In genomic region chr6:17066211-17066940, GRCm38 (mm10) we compare ENCODE assay signal across 8 mouse cellular contexts. TPM values are rescaled to one million over a fixed set of nuclear protein-coding genes. Genes with fewer than 3 reads are reported as not detected.
A peak's percentile ranks its signal among the peaks of the same experiment; 100 is the strongest.
DNase-seq lines count a peak whose midpoint lies in the region; ATAC-seq and TF ChIP-seq lines count a peak whose summit lies in the region.

No protein-coding gene starts in this region.

- H3K36me3 ChIP-seq in liver, embryonic 11.5 days (ENCODE audit: control insufficient read depth, insufficient read depth, low read length), result no peaks in the 10 kb centered on the region
- no peaks in the 10 kb centered on the region for H3K36me3 ChIP-seq in hindbrain, postnatal 0 days (ENCODE audit: insufficient read depth, low read length)

- 44% methylated on average over 11 of the region's 11 CpGs for whole genome bisulfite sequencing in liver, embryonic 11.5 days
- WGBS in hindbrain, postnatal 0 days, result 61% methylated on average over 11 of the region's 11 CpGs

- H3K9me3 ChIP-seq in liver, embryonic 11.5 days (ENCODE audit: control insufficient read depth, low read length), result no peaks in the 10 kb centered on the region
- no peaks in the 10 kb centered on the region for H3K9me3 ChIP-seq in hindbrain, postnatal 0 days (ENCODE audit: low read length)

- no peak overlapping the region; the same call in 1 of the 2 replicates for H3K9ac ChIP-seq in liver, embryonic 11.5 days (ENCODE audit: low read depth, low read length)
- no peak overlapping the region for H3K9ac ChIP-seq in hindbrain, postnatal 0 days (replicated peaks; ENCODE audit: low read length)

- no peak overlapping the region for H3K4me3 ChIP-seq in liver, embryonic 11.5 days (ENCODE audit: low read depth, low read length)
- H3K4me3 ChIP-seq in brown adipose tissue, adult 24 weeks (ENCODE audit: insufficient read depth, low read depth, low read length), result peak overlapping the region; percentile 86; the same call in 1 of the 2 replicates
- peak overlapping the region; percentile 77 for H3K4me3 ChIP-seq in hindbrain, postnatal 0 days (ENCODE audit: low read length)

- no peak overlapping the region for H3K27ac ChIP-seq in liver, embryonic 11.5 days (ENCODE audit: low read depth, low read length)
- no peak overlapping the region for H3K27ac ChIP-seq in brown adipose tissue, adult 24 weeks (replicated peaks; ENCODE audit: low read depth, low read length)
- H3K27ac ChIP-seq in hindbrain, postnatal 0 days, result no peak overlapping the region

- ATAC-seq in liver, embryonic 11.5 days (replicated peaks; ENCODE audit: low FRiP score), result no peak
- no peak for ATAC-seq in hindbrain, postnatal 0 days
- ATAC-seq in granulocyte monocyte progenitor cell, adult 5-6 weeks (replicated peaks; ENCODE audit: poor library complexity, severe bottlenecking), result no peak

- TF ChIP-seq CTCF in hindbrain, postnatal 0 days (IDR thresholded peaks at IDR 0.05; ENCODE audit: low read depth), result no peak

- H3K4me1 ChIP-seq in liver, embryonic 11.5 days (replicated peaks; ENCODE audit: control insufficient read depth, insufficient read depth, low read length), result 0 out of 2 replicates have a peak, but pooled peaks cover 3% of the 10 kb centered on the region
- no peaks in the 10 kb centered on the region for H3K4me1 ChIP-seq in brown adipose tissue, adult 24 weeks (ENCODE audit: control insufficient read depth, insufficient read depth, insufficient read length, low read length)
- 0 out of 2 replicates have a peak, but pooled peaks cover 3% of the 10 kb centered on the region for H3K4me1 ChIP-seq in hindbrain, postnatal 0 days (ENCODE audit: insufficient read depth, low read length)

- H3K4me2 ChIP-seq in liver, embryonic 11.5 days, result peak overlapping the region; percentile 94
- peak overlapping the region; percentile 95 for H3K4me2 ChIP-seq in hindbrain, postnatal 0 days (ENCODE audit: low read depth, low read length)

- no peak for DNase-seq in liver, embryonic 11.5 days (ENCODE audit: low spot score)
- DNase-seq in liver, result no peak
- no peak for DNase-seq in hindbrain, postnatal 0 days (ENCODE audit: low spot score)
- DNase-seq in natural killer cell, adult 2 months (ENCODE audit: low spot score in 2 of 2), result peak; percentile 3 to 10
- no peak for DNase-seq in urinary bladder, postnatal 25 days (ENCODE audit: low spot score)
- no peak for DNase-seq in kidney, postnatal 36 days

- no peaks in the 10 kb centered on the region; the same call in 1 of the 2 replicates for H3K27me3 ChIP-seq in liver, embryonic 11.5 days (replicated peaks; ENCODE audit: control insufficient read depth, insufficient read depth, low read length)
- H3K27me3 ChIP-seq in hindbrain, postnatal 0 days (ENCODE audit: insufficient read depth, low read length), result no peaks in the 10 kb centered on the region

RNA-seq across cellular contexts. Expression of gene Tes, which starts 1.4 kb away (rescaled TPM):
- polyA plus RNA-seq in liver, embryonic 11.5 days (2014; fragmentation: Nextera tagmentation; extraction: Ambion mirVana), result 20.5 and 22.0 TPM in 2 replicates
- polyA plus RNA-seq in brown adipose tissue, adult 24 weeks (2012; ENCODE audit: insufficient read depth, insufficient read length, missing spikeins), result 2.7 and 4.7 TPM in 2 replicates
- total RNA-seq in hindbrain, postnatal 0 days (2014; rRNA removed), result 31.3 and 42.4 TPM in 2 replicates
- polyA plus RNA-seq in hindbrain, postnatal 0 days (2015; fragmentation: Nextera tagmentation; extraction: Ambion mirVana), result 23.5 and 26.0 TPM in 2 replicates
- total RNA-seq in granulocyte monocyte progenitor cell, adult 5-6 weeks (2014; fragmentation: Nextera tagmentation), result 27.5 and 37.4 TPM in 2 replicates
- 40.0 and 47.5 TPM in 2 replicates for total RNA-seq in granulocyte monocyte progenitor cell, adult 5-6 weeks (2017)

Comparison
In these comparisons a context has a peak if more than half of its experiments do, and no peak if none do; other contexts are left out.
1. DNase-seq: peak in natural killer cell, adult 2 months (2 of 2); none in liver, embryonic 11.5 days (single experiment), liver (single experiment), hindbrain, postnatal 0 days (single experiment), urinary bladder, postnatal 25 days (single experiment) and kidney, postnatal 36 days (0 of 2).